Mouse (Mus musculus): ENCODE data around the gene Slc22a3. TPM values are rescaled to one million over a fixed set of nuclear protein-coding genes. Genes with fewer than 3 reads are reported as not detected.

Slc22a3 gene
- under 1 TPM in 1 of 2 experiments, not detected in 1; 0.09 TPM for polyA plus RNA-seq (2017; shearing (Covaris generic))

DNA sequence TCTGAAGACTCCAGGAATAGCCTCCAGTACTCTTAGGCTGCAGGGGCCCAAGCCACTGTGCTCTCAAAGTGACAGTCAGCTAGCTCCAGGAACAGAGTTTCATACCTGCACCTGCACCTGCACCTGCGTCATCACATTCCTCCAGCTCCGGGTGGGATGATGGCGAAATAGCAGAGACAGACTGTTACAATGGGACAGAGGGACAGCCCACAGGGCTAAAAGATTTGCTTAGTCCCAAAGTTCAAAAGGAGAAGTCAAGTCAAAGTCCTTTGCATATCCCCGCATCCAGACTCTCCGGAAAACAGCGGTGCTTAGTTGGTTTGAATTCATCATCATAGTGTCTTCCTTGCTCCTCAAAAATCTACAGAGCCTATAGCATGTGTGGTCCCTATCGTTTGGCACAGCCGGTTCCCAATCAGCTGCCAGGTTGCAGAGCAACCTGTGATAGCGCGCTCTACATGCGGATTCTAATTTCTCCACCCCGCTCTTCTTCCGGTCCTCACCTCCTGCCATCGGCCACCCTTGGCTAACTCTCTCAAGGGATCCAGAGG lies at the start of gene Slc22a3:
Gene Slc22a3, minus strand, starts transcription at position 51 of the 551 bp plus-strand sequence.

GRCm38 (mm10) chr17:12377981-12378705 lies 129.4 kb downstream of the Slc22a3 start, which contains the start of gene Plg:
Plg (plus strand) TSS chr17:12378608.

Other genes with a start within 250 kb of the Slc22a3 start
- gene Map3k4, start 188.9 kb downstream of the Slc22a3 start, polyA plus RNA-seq (2017; shearing (Covaris generic)) = 10 to 100 TPM; 20.4 to 31.8 TPM
- gene Plg, start 129.1 kb downstream of the Slc22a3 start, polyA plus RNA-seq (2017; shearing (Covaris generic)) = not detected
- gene Slc22a2, start 76.4 kb upstream of the Slc22a3 start, polyA plus RNA-seq (2017; shearing (Covaris generic)) = 1 to 10 TPM; 1.1 to 4.1 TPM
- gene Slc22a1, start 168.1 kb upstream of the Slc22a3 start, polyA plus RNA-seq (2017; shearing (Covaris generic)) = under 1 TPM; 0.08 to 0.26 TPM